Mouse (Mus musculus): ENCODE results near the gene Map3k14.

DNA sequence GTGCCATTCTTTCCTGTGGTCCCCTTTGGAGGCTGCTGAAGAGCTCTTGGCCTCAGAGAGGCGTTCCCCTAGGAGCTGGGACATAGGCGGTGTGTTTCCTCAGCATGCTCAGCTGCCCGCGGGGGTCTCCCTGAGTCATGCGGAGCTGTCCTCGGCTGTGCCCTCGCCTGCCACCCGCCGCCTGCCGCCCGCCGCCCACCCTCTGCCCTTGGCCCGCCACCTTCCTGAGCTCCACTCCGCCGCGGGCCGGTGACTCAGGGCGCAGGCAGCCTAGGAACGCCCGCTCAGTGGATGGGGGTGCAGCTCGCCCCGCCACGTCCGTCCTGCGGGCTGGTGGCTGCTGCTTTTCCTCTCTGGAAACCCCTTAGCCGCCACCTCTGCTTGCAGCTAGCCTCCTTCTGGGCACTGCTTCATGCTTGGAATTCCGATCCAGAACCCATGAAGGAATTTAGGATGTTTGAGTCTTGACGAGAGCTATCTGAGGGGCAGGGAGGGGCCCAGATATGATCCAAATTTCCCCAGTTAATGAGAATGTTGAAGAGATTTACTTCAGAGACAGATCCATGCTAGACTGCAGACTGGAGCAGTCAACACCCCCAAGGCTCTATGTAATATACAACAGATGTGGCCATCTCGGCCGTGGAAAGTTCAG, 44.8 kb upstream of the Map3k14 start:
- TF ChIP-seq CTCF (IDR thresholded peaks at IDR 0.05; ENCODE audit: extremely low read depth, insufficient read depth, insufficient read length, insufficient replicate concordance): no peak
- no peak for TF ChIP-seq POLR2A (IDR thresholded peaks at IDR 0.05; ENCODE audit: low read depth, low read length)

Measured in spleen, adult 2 months (tissue).